ENCODE assay signal across 19 mouse cellular contexts in the genomic region with DNA sequence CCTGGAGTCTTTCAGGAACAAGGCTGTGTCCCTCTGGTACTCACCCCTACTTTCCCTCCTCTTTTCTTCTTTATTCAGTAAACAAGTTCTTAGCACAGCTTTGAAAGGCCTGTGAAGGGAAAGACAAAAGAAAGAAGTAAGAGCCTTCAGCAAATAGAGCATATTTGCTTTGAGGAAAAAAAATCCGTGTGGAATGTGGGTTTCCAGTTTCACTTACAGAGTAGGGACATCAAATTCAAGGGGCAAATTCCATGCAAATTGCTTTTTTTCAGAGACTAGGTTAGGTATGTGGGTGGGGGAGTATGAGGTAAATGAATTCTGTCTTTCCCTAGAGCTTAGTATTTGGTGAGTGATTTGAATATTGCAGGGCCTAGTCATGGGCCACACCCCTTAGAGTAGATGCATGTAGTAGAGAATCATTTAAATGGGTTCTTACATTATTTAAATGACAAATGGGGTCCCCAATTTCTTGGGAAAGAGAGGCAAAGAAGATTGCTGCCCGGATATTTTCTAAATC. TPM values are rescaled to one million over a fixed set of nuclear protein-coding genes. Genes with fewer than 3 reads are reported as not detected.
"Had no signal": no experiment of that assay in that cellular context is flagged by ENCODE, and none has a peak within 500 bp of the region (broad histone marks: within the 10 kb centered on the region; RNA-seq: fewer than 3 reads in every experiment).

No protein-coding gene starts in this region.

- H3K4me3 ChIP-seq: limb, embryonic 15.5 days; liver, embryonic 12.5 days; midbrain, embryonic 12.5 days; neural tube, embryonic 13.5 days had no signal

- H3K9me3 ChIP-seq: limb, embryonic 15.5 days; liver, embryonic 12.5 days; midbrain, embryonic 12.5 days; neural tube, embryonic 13.5 days had no signal

- H3K9ac ChIP-seq: limb, embryonic 15.5 days; liver, embryonic 12.5 days; midbrain, embryonic 12.5 days; neural tube, embryonic 13.5 days had no signal

- H3K4me1 ChIP-seq: limb, embryonic 15.5 days; liver, embryonic 12.5 days; midbrain, embryonic 12.5 days; neural tube, embryonic 13.5 days had no signal

- H3K27me3 ChIP-seq: limb, embryonic 15.5 days; liver, embryonic 12.5 days; midbrain, embryonic 12.5 days; neural tube, embryonic 13.5 days had no signal

- DNase-seq: kidney, postnatal 14 days; layer of hippocampus, adult 9-11 months; layer of hippocampus, postnatal 36 days; retina, postnatal 1 day; right cerebral cortex, postnatal 4 days; spleen, adult 18-20 months; thymus, adult 18-20 months; thymus, postnatal 14 days had no signal

- H3K4me2 ChIP-seq: limb, embryonic 15.5 days; liver, embryonic 12.5 days; midbrain, embryonic 12.5 days; neural tube, embryonic 13.5 days had no signal

- ATAC-seq: liver, embryonic 12.5 days; midbrain, embryonic 16.5 days had no signal

- H3K36me3 ChIP-seq: limb, embryonic 15.5 days; liver, embryonic 12.5 days; midbrain, embryonic 12.5 days; neural tube, embryonic 13.5 days had no signal

- H3K27ac ChIP-seq: limb, embryonic 15.5 days; liver, embryonic 12.5 days; midbrain, embryonic 12.5 days; neural tube, embryonic 13.5 days had no signal

RNA-seq across cellular contexts. Expression of gene Impg1, which starts 39.3 kb away (rescaled TPM):
- total RNA-seq: layer of hippocampus, adult 18-20 months; layer of hippocampus, postnatal 36 days; megakaryocyte-erythroid progenitor cell, adult 5-6 weeks had no signal
- polyA plus RNA-seq: kidney, embryonic 14.5 days; limb, embryonic 11.5 days; limb, embryonic 15.5 days; liver, embryonic 12.5 days; liver, embryonic 16.5 days; midbrain, embryonic 12.5 days; midbrain, embryonic 16.5 days; stomach, embryonic 14.5 days had no signal
